Mouse (Mus musculus) heart, embryonic 13.5 days (tissue): Measurements from ENCODE around the gene Coa3. TPM values are rescaled to one million over a fixed set of nuclear protein-coding genes. Genes with fewer than 3 reads are reported as not detected.

Experiments used
- ATAC-seq: fragments of 200-750 bp; cut with Nextera tagmentation; 2 replicates; pipeline ENCODE4 v1.8.0; 2017; ENCODE audit warnings: moderate TSS enrichment; ENCODE audit not compliant: insufficient number of reproducible peaks, low FRiP score, low TSS enrichment; ENCODE audit errors: extremely low read depth
- H3K27ac ChIP-seq: fragments of 300-500 bp; sonication (generic); replicated peaks from 2 replicates; pipeline ENCODE4 v1.5.1; 2015; ENCODE audit warnings: moderate library complexity, mild to moderate bottlenecking, inconsistent platforms
- H3K27me3 ChIP-seq: fragments of 300-500 bp; sonication (generic); replicated peaks from 2 replicates; pipeline ENCODE4 v1.6.1; 2015; ENCODE audit warnings: mild to moderate bottlenecking, inconsistent platforms
- H3K36me3 ChIP-seq: fragments of 300-500 bp; sonication (generic); 2 replicates; pipeline ENCODE4 v1.6.1; 2015; ENCODE audit warnings: mild to moderate bottlenecking, inconsistent platforms
- H3K4me1 ChIP-seq: fragments of 300-500 bp; sonication (generic); 2 replicates; pipeline ENCODE4 v1.6.1; 2015; ENCODE audit warnings: inconsistent platforms
- H3K4me2 ChIP-seq: fragments of 300-500 bp; sonication (generic); 2 replicates; pipeline ENCODE4 v1.6.1; 2015; ENCODE audit warnings: inconsistent platforms, mild to moderate bottlenecking, moderate library complexity
- H3K4me3 ChIP-seq: fragments of 300-500 bp; sonication (generic); 2 replicates; pipeline ENCODE4 v1.5.1; 2015; ENCODE audit warnings: moderate library complexity, mild to moderate bottlenecking, inconsistent platforms
- H3K9ac ChIP-seq: fragments of 300-500 bp; sonication (generic); 2 replicates; pipeline ENCODE4 v1.6.1; 2015; ENCODE audit warnings: inconsistent platforms, mild to moderate bottlenecking, moderate library complexity
- H3K9me3 ChIP-seq: fragments of 300-500 bp; sonication (generic); 2 replicates; pipeline ENCODE4 v1.6.1; 2016; ENCODE audit warnings: inconsistent platforms
- WGBS: fragments of 180-500 bp; shearing (Covaris S2); methylation state at CpG from one replicate; pipeline ENCODE4 v1.1.7; 2015; ENCODE audit warnings: mixed read lengths; 5-methylcytosine and 5-hydroxymethylcytosine counted together
- polyA plus RNA-seq: library from polyadenylated mRNA; unstranded; fragments of >200 nt; fragmentation: Nextera tagmentation; extraction: Ambion mirVana; gene quantifications from 2 replicates; pipeline ENCODE4 v1.2.1, GENCODE M21; 2015

Gene Coa3
- polyA plus RNA-seq, 1 experiment from 2014 or later = 165 TPM

DNA sequence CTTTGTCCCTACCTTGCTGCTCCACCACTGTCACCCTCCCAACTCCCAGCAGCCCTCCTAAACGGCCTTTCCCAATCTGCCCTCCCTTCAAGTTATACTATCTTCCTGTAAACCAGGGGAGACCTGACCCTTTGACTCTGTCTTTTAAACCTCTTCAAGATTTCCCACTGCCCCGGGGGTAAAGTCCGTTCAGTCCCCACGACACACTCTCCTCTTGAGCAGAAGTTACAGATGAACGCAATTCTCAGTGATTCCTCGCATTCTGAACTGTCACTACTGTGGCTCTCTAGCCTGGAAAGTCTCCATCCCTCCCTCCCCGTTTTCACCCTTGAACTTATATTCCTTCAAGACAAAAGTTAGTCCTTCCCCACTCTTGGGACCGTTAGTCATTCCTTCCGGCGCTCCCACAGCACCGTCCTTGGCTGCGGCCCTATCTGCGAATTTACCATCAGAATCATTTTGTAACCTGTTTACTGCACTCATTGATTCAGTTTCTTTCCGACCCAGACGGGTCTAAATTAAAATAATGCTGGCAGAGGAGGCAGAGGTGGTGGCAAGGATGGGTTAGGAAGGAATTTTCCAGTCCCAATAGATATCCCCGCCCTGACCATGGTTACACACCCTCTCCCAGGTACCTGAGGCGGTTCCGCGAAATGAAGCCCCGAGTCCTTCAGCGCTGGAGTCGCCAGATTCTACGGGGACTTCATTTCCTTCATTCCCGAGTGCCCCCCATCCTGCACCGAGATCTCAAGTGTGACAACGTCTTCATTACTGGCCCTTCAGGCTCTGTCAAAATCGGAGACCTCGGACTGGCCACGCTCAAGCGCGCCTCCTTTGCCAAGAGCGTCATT is 15.6 kb downstream of the Coa3 start:
- Histone ChIP-seq H3K9me3 (no peaks in the 10 kb centered on the region), H3K4me1 (peaks cover 68% of the 10 kb centered on the region), H3K36me3 (peaks cover 11% of the 10 kb centered on the region; the same call in 1 of the 2 replicates), H3K4me3 (peak overlapping the region; percentile 75), H3K9ac (peak overlapping the region; percentile 54), H3K27ac (no peak overlapping the region), H3K4me2 (peak overlapping the region; percentile 99), H3K27me3 (peaks cover 58% of the 10 kb centered on the region)
- ATAC-seq = no peak
- 10% methylated on average over 32 of the region's 32 CpGs for WGBS

DNA sequence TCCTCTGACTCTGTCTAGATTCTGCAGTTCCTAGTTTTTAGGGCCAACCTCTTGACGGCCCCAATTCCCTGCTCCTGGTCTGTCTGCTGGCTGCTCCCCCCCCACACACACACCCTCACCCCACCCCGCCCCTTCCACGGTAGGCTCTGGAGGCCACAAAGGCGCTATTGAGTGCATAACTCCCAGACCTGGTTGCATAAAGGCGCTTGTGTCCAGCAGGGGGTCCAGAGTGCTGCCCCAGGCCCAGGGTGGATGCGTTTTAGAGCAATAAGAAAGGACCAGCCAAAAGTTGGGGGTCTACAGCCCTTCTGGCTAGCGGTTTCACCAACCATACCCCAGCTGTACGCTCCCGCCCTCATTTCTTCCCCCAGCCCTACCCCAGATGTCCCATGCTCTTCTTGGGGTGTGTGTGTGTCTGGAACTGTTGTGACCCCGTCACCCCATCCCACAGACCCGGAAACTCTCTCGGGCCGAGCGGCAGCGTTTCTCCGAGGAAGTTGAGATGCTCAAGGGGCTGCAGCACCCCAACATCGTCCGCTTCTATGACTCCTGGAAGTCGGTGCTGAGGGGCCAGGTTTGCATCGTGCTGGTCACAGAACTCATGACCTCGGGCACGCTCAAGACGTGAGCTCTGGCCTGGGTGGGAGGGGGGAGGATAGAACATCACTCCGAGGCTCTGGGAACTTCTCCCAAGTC is 16.5 kb downstream of the Coa3 start:
- Histone ChIP-seq H3K9ac (peak overlapping the region; percentile 88), H3K4me2 (peak overlapping the region; percentile 99), H3K27ac (no peak overlapping the region), H3K27me3 (peaks cover 53% of the 10 kb centered on the region), H3K36me3 (peaks cover 18% of the 10 kb centered on the region), H3K9me3 (no peaks in the 10 kb centered on the region), H3K4me1 (peaks cover 77% of the 10 kb centered on the region), H3K4me3 (peak overlapping the region; percentile 75)
- no peak for ATAC-seq
- WGBS = 3% methylated on average over 24 of the region's 24 CpGs

- H3K4me2 ChIP-seq = peak overlapping the region; percentile 99
- H3K9me3 ChIP-seq = no peaks in the 10 kb centered on the region
- peak overlapping the region; percentile 88 for H3K9ac ChIP-seq
- H3K27me3 ChIP-seq = peaks cover 39% of the 10 kb centered on the region
- no peak for ATAC-seq
- H3K4me1 ChIP-seq = peaks cover 87% of the 10 kb centered on the region
- H3K36me3 ChIP-seq = peaks cover 18% of the 10 kb centered on the region
- under 1% methylated on average over 30 of the region's 30 CpGs for WGBS
- peak overlapping the region; percentile 75 for H3K4me3 ChIP-seq
- peak overlapping the region; percentile 90 for H3K27ac ChIP-seq
Measured at GRCm38 (mm10) chr11:101260826-101261380, 18.0 kb downstream of the Coa3 start.

- Histone ChIP-seq H3K27me3 (peaks cover 32% of the 10 kb centered on the region), H3K27ac (peak within 1 kb of the TSS; percentile 90), H3K4me3 (peak within 1 kb of the TSS; percentile 75), H3K36me3 (peaks cover 18% of the 10 kb centered on the region), H3K4me1 (peaks cover 86% of the 10 kb centered on the region), H3K9ac (peak within 1 kb of the TSS; percentile 88), H3K4me2 (peak within 1 kb of the TSS; percentile 99), H3K9me3 (no peaks in the 10 kb centered on the region)
- 1% methylated on average over 43 of the region's 43 CpGs for WGBS
- peak; percentile 81 for ATAC-seq
Measured at GRCm38 (mm10) chr11:101259948-101260825, 18.7 kb downstream of the Coa3 start, which contains the start of gene Wnk4. TSS of gene Wnk4 (plus strand) at chr11:101260567.

GRCm38 (mm10) chr11:101259261-101259712 is 19.6 kb downstream of the Coa3 start:
- no peaks in the 10 kb centered on the region for H3K9me3 ChIP-seq
- peak overlapping the region; percentile 88 for H3K9ac ChIP-seq
- H3K4me1 ChIP-seq = peaks cover 87% of the 10 kb centered on the region
- H3K36me3 ChIP-seq = peaks cover 18% of the 10 kb centered on the region
- H3K27me3 ChIP-seq = peaks cover 24% of the 10 kb centered on the region
- peak overlapping the region; percentile 99 for H3K4me2 ChIP-seq
- H3K4me3 ChIP-seq = peak overlapping the region; percentile 75
- H3K27ac ChIP-seq = peak overlapping the region; percentile 90
- ATAC-seq = no peak
- 27% methylated on average over 6 of the region's 6 CpGs for WGBS

DNA sequence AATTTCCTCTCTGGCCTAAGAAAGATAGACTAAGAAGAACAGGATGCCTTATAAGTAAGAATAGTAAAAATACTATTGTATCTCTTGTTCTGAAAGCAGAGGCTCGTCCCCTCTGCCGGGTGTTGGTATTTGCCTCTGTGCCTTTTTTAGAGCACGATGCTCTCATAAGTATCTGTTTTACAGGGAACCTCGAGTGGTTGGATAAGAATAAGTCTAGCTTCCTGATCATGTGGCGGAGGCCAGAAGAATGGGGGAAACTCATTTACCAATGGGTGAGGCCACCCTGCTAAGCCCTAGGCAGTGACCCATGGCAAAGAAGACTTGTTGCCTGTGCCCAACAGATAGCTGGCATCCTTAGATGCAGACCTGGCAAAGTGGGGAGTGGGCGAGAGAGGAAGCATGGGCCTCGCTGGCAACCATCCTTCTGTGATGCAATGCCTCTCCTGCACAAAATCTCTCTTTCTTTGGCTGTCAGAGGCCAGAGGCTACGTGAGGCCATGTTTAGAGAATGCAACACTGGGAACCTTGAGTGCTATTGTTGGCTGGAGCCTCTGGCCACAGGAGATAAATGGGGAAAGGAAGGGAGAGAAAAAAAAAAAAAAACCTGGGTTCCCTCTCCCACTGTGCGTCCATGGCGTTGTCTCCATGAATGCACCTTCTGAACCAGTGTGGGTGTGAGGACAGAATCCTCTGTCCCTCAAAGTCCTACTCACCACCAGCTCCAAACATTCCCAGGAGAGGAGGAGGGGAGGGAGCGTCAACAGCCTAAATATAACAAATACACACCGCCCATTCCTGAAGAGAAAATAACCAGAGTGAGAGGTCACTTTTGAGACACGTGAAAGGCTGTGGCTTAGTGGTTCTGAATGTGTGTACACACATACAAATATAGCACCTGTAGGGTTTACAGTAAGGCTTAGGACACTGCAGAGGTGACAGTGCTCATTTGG is 22.8 kb downstream of the Coa3 start:
- WGBS = 54% methylated on average over 13 of the region's 13 CpGs
- no peak for ATAC-seq
- Histone ChIP-seq H3K4me1 (peaks cover 70% of the 10 kb centered on the region), H3K27me3 (no peaks in the 10 kb centered on the region), H3K36me3 (peaks cover 18% of the 10 kb centered on the region), H3K9me3 (no peaks in the 10 kb centered on the region), H3K4me2 (0 out of 2 replicates have a peak overlapping the region, but pooled peaks have one; percentile 10), H3K27ac (peak overlapping the region; percentile 83), H3K9ac (0 out of 2 replicates have a peak overlapping the region, but pooled peaks have one; percentile 20), H3K4me3 (no peak overlapping the region)

DNA sequence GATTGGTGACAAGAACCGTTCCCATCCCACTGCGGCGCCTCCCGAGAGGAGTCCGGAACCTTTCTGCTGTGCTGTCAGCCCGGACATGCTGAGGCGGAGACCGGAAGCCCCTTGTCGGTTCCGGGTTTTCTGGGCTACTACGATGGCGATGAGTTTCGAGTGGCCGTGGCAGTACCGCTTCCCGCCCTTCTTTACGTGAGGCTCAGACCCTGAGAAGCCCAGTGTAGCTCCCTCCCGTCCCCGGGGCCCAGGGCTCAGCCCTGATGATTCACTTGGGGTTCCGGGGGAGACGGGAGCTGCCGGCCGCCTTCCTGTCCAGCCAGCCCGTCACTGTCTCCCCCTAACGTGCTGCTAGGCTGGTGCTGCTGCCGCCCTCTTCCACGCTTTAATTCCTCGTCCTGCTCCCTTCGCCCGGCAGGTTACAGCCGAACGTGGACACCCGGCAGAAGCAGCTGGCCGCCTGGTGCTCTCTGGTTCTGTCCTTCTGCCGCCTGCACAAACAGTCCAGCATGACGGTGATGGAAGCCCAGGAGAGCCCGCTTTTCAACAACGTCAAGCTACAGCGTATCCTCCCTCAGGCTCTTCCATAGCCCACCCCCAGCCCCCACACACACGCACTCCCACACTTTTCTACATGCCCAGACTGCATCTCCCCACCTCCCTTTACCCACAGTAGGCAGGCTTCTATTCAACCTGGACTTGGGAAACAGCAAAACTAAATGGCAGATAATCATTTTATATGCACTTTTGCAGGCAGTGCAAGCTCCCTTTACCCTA is 25.1 kb downstream of the Coa3 start, which contains the start of gene Vps25:
Vps25 (plus strand) TSS at position 95 of the 777 bp plus-strand sequence.
- Histone ChIP-seq H3K9ac (peak within 1 kb of the TSS; percentile 96), H3K27ac (peak within 1 kb of the TSS; percentile 95), H3K9me3 (no peaks in the 10 kb centered on the region), H3K36me3 (peaks cover 16% of the 10 kb centered on the region), H3K27me3 (0 out of 2 replicates have a peak, but pooled peaks cover 3% of the 10 kb centered on the region), H3K4me3 (peak within 1 kb of the TSS; percentile 94), H3K4me1 (peaks cover 55% of the 10 kb centered on the region), H3K4me2 (peak within 1 kb of the TSS; percentile 91)
- WGBS = 0% methylated on average over 40 of the region's 40 CpGs
- peak; percentile 63 for ATAC-seq

DNA sequence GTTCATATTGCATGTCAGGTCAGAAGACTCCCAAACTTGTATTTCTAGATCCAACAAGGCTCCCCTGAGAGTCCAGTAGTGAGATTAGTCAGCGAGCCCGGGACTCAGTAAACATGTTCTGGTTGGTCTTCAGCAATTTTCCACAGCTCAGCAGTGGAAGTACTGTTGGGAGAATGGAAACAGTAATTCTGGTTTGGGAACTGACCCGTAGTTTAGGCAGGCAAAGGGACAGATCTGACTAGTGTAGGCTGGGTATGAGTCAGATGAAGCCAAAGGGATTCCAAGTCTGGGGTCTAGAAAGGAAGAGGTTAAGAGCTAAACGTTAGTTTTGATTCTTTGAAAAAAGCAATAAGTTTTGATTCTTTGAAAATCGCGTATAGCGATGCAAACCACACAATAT is 26.0 kb downstream of the Coa3 start:
- Histone ChIP-seq H3K9ac (peak overlapping the region; percentile 96), H3K9me3 (no peaks in the 10 kb centered on the region), H3K4me2 (peak overlapping the region; percentile 91), H3K36me3 (peaks cover 10% of the 10 kb centered on the region), H3K27me3 (peaks cover 9% of the 10 kb centered on the region), H3K4me1 (peaks cover 50% of the 10 kb centered on the region), H3K27ac (peak overlapping the region; percentile 95), H3K4me3 (peak overlapping the region; percentile 94)
- 9% methylated on average over 7 of the region's 7 CpGs for WGBS
- no peak for ATAC-seq

- Histone ChIP-seq H3K9me3 (no peaks in the 10 kb centered on the region), H3K9ac (no peak overlapping the region), H3K4me3 (no peak overlapping the region), H3K27ac (no peak overlapping the region), H3K4me2 (no peak overlapping the region), H3K36me3 (no peaks in the 10 kb centered on the region), H3K27me3 (peaks cover 28% of the 10 kb centered on the region), H3K4me1 (peaks cover 43% of the 10 kb centered on the region)
- WGBS = 65% methylated on average over 2 of the region's 2 CpGs
- no peak for ATAC-seq
Measured at GRCm38 (mm10) chr11:101251031-101251430, 27.9 kb downstream of the Coa3 start.
